Mouse (Mus musculus) embryo, embryonic 10.5 days (tissue): ENCODE measurements around the gene Fitm2.
"Not testable (repeated sequence)": the region's sequence is repeated elsewhere in the genome, so short reads cannot be mapped to it uniquely, and the experiment has no call there.

Experiments used
- DNase-seq: peaks from one replicate; pipeline ENCODE4 v3.0.0-alpha.2; 2015; ENCODE audit warnings: low spot score

Fitm2 gene

GRCm38 (mm10) chr2:163463251-163463769, 9.1 kb downstream of the Fitm2 start:
- no peak for DNase-seq

- no peak for DNase-seq
Observed at GRCm38 (mm10) chr2:163462801-163463200, 9.6 kb downstream of the Fitm2 start.

GRCm38 (mm10) chr2:163462386-163462785, 10.0 kb downstream of the Fitm2 start:
- DNase-seq: no peak

GRCm38 (mm10) chr2:163461307-163461706, 11.1 kb downstream of the Fitm2 start:
- DNase-seq: not testable (repeated sequence)

GRCm38 (mm10) chr2:163460622-163461021, 11.8 kb downstream of the Fitm2 start:
- no peak for DNase-seq

GRCm38 (mm10) chr2:163459380-163459779, 13.0 kb downstream of the Fitm2 start:
- no peak for DNase-seq

- DNase-seq: no peak
Observed at GRCm38 (mm10) chr2:163458539-163459265, 13.7 kb downstream of the Fitm2 start.

- no peak for DNase-seq
Observed at GRCm38 (mm10) chr2:163453378-163453777, 19.1 kb downstream of the Fitm2 start.

GRCm38 (mm10) chr2:163452738-163453137, 19.7 kb downstream of the Fitm2 start:
- no peak for DNase-seq

- DNase-seq: no peak
Observed at GRCm38 (mm10) chr2:163450668-163451295, 21.6 kb downstream of the Fitm2 start.

- DNase-seq: no peak
Observed at GRCm38 (mm10) chr2:163449276-163449675, 23.2 kb downstream of the Fitm2 start.

GRCm38 (mm10) chr2:163447375-163447774, 25.1 kb downstream of the Fitm2 start:
- DNase-seq: no peak

GRCm38 (mm10) chr2:163444017-163444416, 28.4 kb downstream of the Fitm2 start:
- DNase-seq: no peak

GRCm38 (mm10) chr2:163443543-163443942, 28.9 kb downstream of the Fitm2 start:
- DNase-seq: no peak

- no peak for DNase-seq
Observed at GRCm38 (mm10) chr2:163439488-163439887, 32.9 kb downstream of the Fitm2 start.

GRCm38 (mm10) chr2:163438619-163439451, 33.6 kb downstream of the Fitm2 start:
- DNase-seq: peak; percentile 81

GRCm38 (mm10) chr2:163438246-163438618, 34.2 kb downstream of the Fitm2 start, which contains the start of gene Gdap1l1:
Gene Gdap1l1, plus strand, starts transcription at chr2:163438476.
- peak; percentile 56 for DNase-seq

- no peak for DNase-seq
Observed at GRCm38 (mm10) chr2:163437800-163438199, 34.6 kb downstream of the Fitm2 start.

GRCm38 (mm10) chr2:163433971-163434370, 38.5 kb downstream of the Fitm2 start:
- DNase-seq: no peak

- DNase-seq: no peak
Observed at GRCm38 (mm10) chr2:163431289-163431688, 41.1 kb downstream of the Fitm2 start.

- no peak for DNase-seq
Observed at GRCm38 (mm10) chr2:163428346-163429011, 44.0 kb downstream of the Fitm2 start.

- DNase-seq: no peak
Observed at GRCm38 (mm10) chr2:163424597-163424996, 47.8 kb downstream of the Fitm2 start, which contains the start of gene Oser1. Gene Oser1, minus strand, starts transcription at chr2:163424697.
